Mouse (Mus musculus): ENCODE measurements around the gene 2900026A02Rik.

- TF ChIP-seq CTCF (IDR thresholded peaks at IDR 0.05; ENCODE audit: low read depth, low read length) (no peak), POLR2AphosphoS5 (IDR thresholded peaks at IDR 0.05; ENCODE audit: insufficient replicate concordance, low read depth, low read length) (no peak), GATA1 (IDR thresholded peaks at IDR 0.05; ENCODE audit: borderline replicate concordance, low read length) (no peak), GATA2 (IDR thresholded peaks at IDR 0.05; ENCODE audit: borderline replicate concordance, low read depth, low read length) (no peak), TAL1 (conservative IDR thresholded peaks at IDR 0.05; ENCODE audit: low read depth, low read length) (no peak)
Observed at GRCm38 (mm10) chr5:113157588-113157987, 63.4 kb downstream of the 2900026A02Rik start.
